Mouse (Mus musculus) neural tube, embryonic 13.5 days (tissue): ENCODE data around the gene Gm49340. TPM values are rescaled to one million over a fixed set of nuclear protein-coding genes. Genes with fewer than 3 reads are reported as not detected.
"Not testable (repeated sequence)": the region's sequence is repeated elsewhere in the genome, so short reads cannot be mapped to it uniquely, and the experiment has no call there.

Experiments
- ATAC-seq: fragments of 200-750 bp; cut with Nextera tagmentation; 2 replicates; pipeline ENCODE4 v1.8.0; 2017; ENCODE audit warnings: low read depth, mild to moderate bottlenecking, moderate TSS enrichment, moderate library complexity
- H3K27ac ChIP-seq: fragments of 300-500 bp; sonication (generic); replicated peaks from 2 replicates; pipeline ENCODE4 v1.5.1; 2015; ENCODE audit warnings: moderate library complexity, mild to moderate bottlenecking, inconsistent platforms
- H3K27me3 ChIP-seq: fragments of 300-500 bp; sonication (generic); 2 replicates; pipeline ENCODE4 v1.6.1; 2015; ENCODE audit warnings: mild to moderate bottlenecking, inconsistent platforms
- H3K36me3 ChIP-seq: fragments of 300-500 bp; sonication (generic); 2 replicates; pipeline ENCODE4 v1.6.1; 2015; ENCODE audit warnings: mild to moderate bottlenecking, inconsistent platforms
- H3K4me1 ChIP-seq: fragments of 300-500 bp; sonication (generic); replicated peaks from 2 replicates; pipeline ENCODE4 v1.6.1; 2015; ENCODE audit warnings: inconsistent platforms
- H3K4me2 ChIP-seq: fragments of 300-500 bp; sonication (generic); 2 replicates; pipeline ENCODE4 v1.6.1; 2015; ENCODE audit warnings: inconsistent platforms, mild to moderate bottlenecking, moderate library complexity
- H3K4me3 ChIP-seq: fragments of 300-500 bp; sonication (generic); 2 replicates; pipeline ENCODE4 v1.5.1; 2015; ENCODE audit warnings: mild to moderate bottlenecking, inconsistent platforms
- H3K9ac ChIP-seq: fragments of 300-500 bp; sonication (generic); 2 replicates; pipeline ENCODE4 v1.6.1; 2015; ENCODE audit warnings: moderate library complexity, mild to moderate bottlenecking, inconsistent platforms
- H3K9me3 ChIP-seq: fragments of 300-500 bp; sonication (generic); 2 replicates; pipeline ENCODE4 v1.6.1; 2016; ENCODE audit warnings: inconsistent platforms
- WGBS: fragments of 180-500 bp; shearing (Covaris S2); methylation state at CpG from one replicate; pipeline ENCODE4 v1.1.7; 2015; 5-methylcytosine and 5-hydroxymethylcytosine counted together
- polyA plus RNA-seq: library from polyadenylated mRNA; unstranded; fragments of >200 nt; fragmentation: Nextera tagmentation; extraction: Ambion mirVana; gene quantifications from 2 replicates; pipeline ENCODE4 v1.2.1, GENCODE M21; 2015

The Gm49340 gene
- polyA plus RNA-seq = not detected in 2 replicates

- H3K4me2 ChIP-seq = no peak within 1 kb of the TSS
These were observed at the start of gene Gm49340, which contains the start of the genes Aspa and Spata22 for GRCm38 (mm10) chr11:73329442-73329841. TSS of gene Gm49340 (plus strand) at chr11:73329741. TSS of gene Aspa (minus strand) at chr11:73329596. TSS of gene Spata22 (plus strand) at chr11:73329741.

GRCm38 (mm10) chr11:73280710-73281109 is 48.8 kb upstream of the Gm49340 start:
- peaks cover 5% of the 10 kb centered on the region; the same call in 1 of the 2 replicates for H3K4me1 ChIP-seq
- no peak overlapping the region for H3K27ac ChIP-seq
- H3K9me3 ChIP-seq = no peaks in the 10 kb centered on the region
- no peak for ATAC-seq
- H3K4me3 ChIP-seq = no peak overlapping the region
- no peaks in the 10 kb centered on the region for H3K36me3 ChIP-seq
- no peak overlapping the region for H3K9ac ChIP-seq
- 58% methylated on average over 5 of the region's 5 CpGs for WGBS
- no peaks in the 10 kb centered on the region for H3K27me3 ChIP-seq
- 0 out of 2 replicates have a peak overlapping the region, but pooled peaks have one; percentile 58 for H3K4me2 ChIP-seq

More at GRCm38 (mm10) chr11:73329442-73329841, at the start of gene Gm49340, which contains the start of the genes Aspa and Spata22:
- H3K9ac ChIP-seq = no peak within 1 kb of the TSS
- 83% methylated on average over 27 of the region's 27 CpGs for WGBS
- no peaks in the 10 kb centered on the region for H3K9me3 ChIP-seq
- no peaks in the 10 kb centered on the region for H3K27me3 ChIP-seq
- H3K4me1 ChIP-seq = no peaks in the 10 kb centered on the region
- no peak for ATAC-seq
- no peak within 1 kb of the TSS for H3K27ac ChIP-seq
- H3K4me3 ChIP-seq = no peak within 1 kb of the TSS
- no peaks in the 10 kb centered on the region for H3K36me3 ChIP-seq

- Histone ChIP-seq H3K4me2 (peak overlapping the region; percentile 58), H3K4me3 (peak overlapping the region; percentile 40), H3K4me1 (peaks cover 5% of the 10 kb centered on the region; the same call in 1 of the 2 replicates), H3K9ac (peak overlapping the region; percentile 60), H3K27me3 (no peaks in the 10 kb centered on the region), H3K36me3 (no peaks in the 10 kb centered on the region), H3K9me3 (no peaks in the 10 kb centered on the region), H3K27ac (no peak overlapping the region)
- 2% methylated on average over 16 of the region's 16 CpGs for WGBS
- ATAC-seq = peak; percentile 91
These were observed 48.0 kb upstream of the Gm49340 start for GRCm38 (mm10) chr11:73281528-73282027.

- H3K4me3 ChIP-seq = no peak overlapping the region
- H3K27me3 ChIP-seq = no peaks in the 10 kb centered on the region
- H3K4me1 ChIP-seq = peaks cover 5% of the 10 kb centered on the region; the same call in 1 of the 2 replicates
- no peaks in the 10 kb centered on the region for H3K9me3 ChIP-seq
- no peaks in the 10 kb centered on the region for H3K36me3 ChIP-seq
- no peak overlapping the region for H3K4me2 ChIP-seq
- H3K9ac ChIP-seq = no peak overlapping the region
- WGBS = 82% methylated on average over 9 of the region's 9 CpGs
- peak overlapping the region; percentile 14; the same call in 1 of the 2 replicates for H3K27ac ChIP-seq
- ATAC-seq = no peak
These were observed 46.2 kb upstream of the Gm49340 start for GRCm38 (mm10) chr11:73283369-73283768.

- Histone ChIP-seq H3K4me3 (no peak overlapping the region), H3K9me3 (no peaks in the 10 kb centered on the region), H3K9ac (no peak overlapping the region), H3K27ac (peak overlapping the region; percentile 14; the same call in 1 of the 2 replicates), H3K27me3 (no peaks in the 10 kb centered on the region), H3K36me3 (no peaks in the 10 kb centered on the region), H3K4me2 (no peak overlapping the region), H3K4me1 (peaks cover 5% of the 10 kb centered on the region; the same call in 1 of the 2 replicates)
- ATAC-seq = no peak
- WGBS = 42% methylated on average over 1 of the region's 1 CpGs
These were observed 45.6 kb upstream of the Gm49340 start for GRCm38 (mm10) chr11:73283926-73284325.

GRCm38 (mm10) chr11:73284351-73284750 is 45.2 kb upstream of the Gm49340 start:
- Histone ChIP-seq H3K27me3 (no peaks in the 10 kb centered on the region), H3K36me3 (no peaks in the 10 kb centered on the region), H3K27ac (peak overlapping the region; percentile 14; the same call in 1 of the 2 replicates), H3K9me3 (no peaks in the 10 kb centered on the region), H3K4me3 (no peak overlapping the region), H3K9ac (no peak overlapping the region), H3K4me2 (no peak overlapping the region), H3K4me1 (peaks cover 5% of the 10 kb centered on the region; the same call in 1 of the 2 replicates)
- ATAC-seq = no peak

- Histone ChIP-seq H3K9ac (no peak overlapping the region), H3K27me3 (no peaks in the 10 kb centered on the region), H3K4me2 (no peak overlapping the region), H3K4me3 (no peak overlapping the region), H3K9me3 (no peaks in the 10 kb centered on the region), H3K27ac (no peak overlapping the region), H3K36me3 (no peaks in the 10 kb centered on the region), H3K4me1 (no peaks in the 10 kb centered on the region)
- whole genome bisulfite sequencing = 88% methylated on average over 1 of the region's 1 CpGs
- no peak for ATAC-seq
These were observed 39.9 kb upstream of the Gm49340 start for GRCm38 (mm10) chr11:73289621-73290020.

- 48% methylated on average over 2 of the region's 2 CpGs for WGBS
- Histone ChIP-seq H3K4me1 (no peaks in the 10 kb centered on the region), H3K9ac (no peak overlapping the region), H3K4me2 (no peak overlapping the region), H3K27me3 (no peaks in the 10 kb centered on the region), H3K4me3 (no peak overlapping the region), H3K9me3 (no peaks in the 10 kb centered on the region), H3K36me3 (no peaks in the 10 kb centered on the region), H3K27ac (no peak overlapping the region)
- no peak for ATAC-seq
These were observed 26.4 kb upstream of the Gm49340 start for GRCm38 (mm10) chr11:73303123-73303522.

- no peak for ATAC-seq
- Histone ChIP-seq H3K4me1 (no peaks in the 10 kb centered on the region), H3K27me3 (no peaks in the 10 kb centered on the region), H3K4me2 (no peak overlapping the region), H3K4me3 (no peak overlapping the region), H3K9me3 (no peaks in the 10 kb centered on the region), H3K27ac (no peak overlapping the region), H3K9ac (no peak overlapping the region), H3K36me3 (no peaks in the 10 kb centered on the region)
- 49% methylated on average over 3 of the region's 3 CpGs for WGBS
These were observed 13.6 kb upstream of the Gm49340 start for GRCm38 (mm10) chr11:73315961-73316360.

GRCm38 (mm10) chr11:73318581-73318980 is 11.0 kb upstream of the Gm49340 start:
- not testable (repeated sequence) for H3K9me3 ChIP-seq, H3K4me2 ChIP-seq, H3K4me3 ChIP-seq, H3K9ac ChIP-seq, H3K4me1 ChIP-seq, H3K27ac ChIP-seq, H3K36me3 ChIP-seq, H3K27me3 ChIP-seq, ATAC-seq
- WGBS = 84% methylated on average over 2 of the region's 2 CpGs

- H3K27ac ChIP-seq, H3K4me3 ChIP-seq, H3K9ac ChIP-seq, H3K4me2 ChIP-seq, H3K9me3 ChIP-seq, H3K4me1 ChIP-seq, ATAC-seq, H3K36me3 ChIP-seq, H3K27me3 ChIP-seq: not testable (repeated sequence)
- 95% methylated on average over 13 of the region's 13 CpGs for WGBS
These were observed 8.5 kb upstream of the Gm49340 start for GRCm38 (mm10) chr11:73321064-73321463.

GRCm38 (mm10) chr11:73323906-73324830 is 5.4 kb upstream of the Gm49340 start:
- H3K9me3 ChIP-seq = no peaks in the 10 kb centered on the region
- H3K36me3 ChIP-seq = no peaks in the 10 kb centered on the region
- no peaks in the 10 kb centered on the region for H3K4me1 ChIP-seq
- WGBS = 75% methylated on average over 9 of the region's 9 CpGs
- H3K4me2 ChIP-seq = no peak overlapping the region
- ATAC-seq = no peak
- H3K27ac ChIP-seq = no peak overlapping the region
- no peaks in the 10 kb centered on the region for H3K27me3 ChIP-seq
- H3K4me3 ChIP-seq = no peak overlapping the region
- H3K9ac ChIP-seq = no peak overlapping the region
